Mouse (Mus musculus): ENCODE measurements around the gene Babam1. TPM values are rescaled to one million over a fixed set of nuclear protein-coding genes. Genes with fewer than 3 reads are reported as not detected.
A peak's percentile ranks its signal among the peaks of the same experiment; 100 is the strongest.

The Babam1 gene
- polyA plus RNA-seq, 1 experiment from 2014 or later = 108 TPM

DNA sequence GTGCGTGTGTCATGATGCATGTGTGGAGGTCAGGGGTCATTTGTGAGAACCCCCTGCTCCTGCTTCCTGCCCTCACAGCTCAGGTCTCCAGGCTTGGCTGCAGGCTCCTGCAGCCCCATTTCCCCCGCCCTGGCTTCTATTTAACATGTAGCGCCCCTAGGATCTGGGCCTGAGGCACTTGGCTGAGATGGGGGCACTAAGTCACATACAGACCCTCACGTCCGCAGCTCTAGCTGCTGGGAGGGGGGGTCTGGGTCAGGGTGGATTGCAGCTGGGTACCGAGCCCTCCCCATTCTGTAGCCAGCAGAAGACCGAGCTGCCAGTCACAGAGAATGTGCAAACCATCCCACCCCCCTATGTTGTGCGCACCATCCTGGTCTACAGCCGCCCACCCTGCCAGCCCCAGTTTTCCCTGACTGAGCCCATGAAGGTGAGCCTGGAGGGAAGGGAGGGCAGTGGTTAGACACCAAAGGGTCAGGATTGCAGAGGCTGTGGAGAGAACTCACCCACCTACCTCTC lies 5.8 kb downstream of the Babam1 start:
- Histone ChIP-seq H3K4me3 (ENCODE audit: low read length) (no peak overlapping the region), H3K27ac (ENCODE audit: low read length) (no peak overlapping the region), H3K4me1 (replicated peaks; ENCODE audit: control insufficient read depth, insufficient read depth, low read length) (peaks cover 16% of the 10 kb centered on the region), H3K36me3 (ENCODE audit: control insufficient read depth, insufficient read depth, low read length) (peaks cover 11% of the 10 kb centered on the region), H3K9ac (ENCODE audit: low read length) (no peak overlapping the region), H3K4me2 (ENCODE audit: low read depth, low read length) (no peak overlapping the region), H3K9me3 (ENCODE audit: control insufficient read depth, low read length) (no peaks in the 10 kb centered on the region), H3K27me3 (ENCODE audit: control insufficient read depth, insufficient read depth, low read depth, low read length) (no peaks in the 10 kb centered on the region)
- WGBS = 86% methylated on average over 9 of the region's 9 CpGs
- no peak for ATAC-seq (ENCODE audit: low read depth)

DNA sequence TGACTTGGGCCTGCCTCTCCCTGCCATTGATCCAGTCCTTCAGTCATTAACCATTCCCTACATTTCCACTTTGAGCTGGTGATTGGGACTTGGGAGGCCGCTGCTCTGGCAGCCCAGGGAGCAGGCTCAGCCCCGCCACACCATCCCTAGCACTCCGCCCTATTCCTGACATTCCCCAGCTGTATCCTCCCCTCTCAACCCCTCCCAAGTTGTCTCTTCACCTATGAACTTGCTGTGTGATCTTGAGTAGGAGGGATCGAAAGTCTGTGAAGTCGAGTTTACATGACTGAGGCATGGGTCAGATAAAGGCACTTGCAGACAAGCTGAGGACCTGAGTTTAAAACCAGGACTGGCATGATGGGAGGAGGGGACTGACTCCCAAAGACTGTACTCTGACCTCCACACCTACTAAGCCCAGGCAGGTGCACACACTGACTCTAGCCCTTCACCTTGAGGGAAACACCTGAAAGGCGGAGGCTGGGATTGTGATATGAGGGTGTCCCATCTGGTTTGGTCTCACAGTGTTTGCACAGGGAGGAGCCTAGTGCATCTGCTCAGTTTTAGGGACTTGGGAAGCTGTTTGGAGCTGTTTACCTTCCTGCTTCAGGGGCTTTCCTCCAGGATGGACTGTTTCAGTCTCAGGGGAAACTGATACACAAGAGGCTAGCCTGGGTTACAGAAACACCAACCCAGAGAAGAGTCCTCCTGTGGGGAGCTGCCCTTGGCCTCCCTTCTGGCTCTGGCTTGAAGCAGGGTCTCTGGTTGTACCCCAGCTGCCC lies 6.6 kb downstream of the Babam1 start:
- WGBS = 47% methylated on average over 6 of the region's 6 CpGs
- Histone ChIP-seq H3K4me1 (replicated peaks; ENCODE audit: control insufficient read depth, insufficient read depth, low read length) (peaks cover 12% of the 10 kb centered on the region), H3K4me3 (ENCODE audit: low read length) (no peak overlapping the region), H3K9me3 (ENCODE audit: control insufficient read depth, low read length) (no peaks in the 10 kb centered on the region), H3K36me3 (ENCODE audit: control insufficient read depth, insufficient read depth, low read length) (peaks cover 14% of the 10 kb centered on the region), H3K27me3 (ENCODE audit: control insufficient read depth, insufficient read depth, low read depth, low read length) (no peaks in the 10 kb centered on the region), H3K4me2 (ENCODE audit: low read depth, low read length) (no peak overlapping the region), H3K27ac (ENCODE audit: low read length) (no peak overlapping the region), H3K9ac (ENCODE audit: low read length) (no peak overlapping the region)
- no peak for ATAC-seq (ENCODE audit: low read depth)

DNA sequence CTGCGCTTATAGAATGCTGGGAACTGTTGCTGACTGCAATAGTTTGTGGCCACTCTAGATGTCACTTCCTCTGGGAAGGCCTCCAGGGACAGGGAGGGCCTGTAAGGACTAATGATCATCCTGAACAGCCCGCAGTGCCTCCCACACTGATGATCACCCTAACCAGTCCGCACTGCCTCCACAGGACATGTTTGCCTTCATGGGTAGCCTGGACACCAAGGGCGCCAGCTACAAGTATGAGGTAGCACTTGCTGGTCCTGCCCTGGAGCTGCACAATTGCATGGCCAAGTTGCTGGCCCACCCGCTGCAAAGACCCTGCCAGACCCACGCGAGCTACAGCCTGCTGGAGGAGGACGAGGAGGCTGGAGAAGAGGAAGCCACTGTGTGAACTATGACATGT lies 7.3 kb downstream of the Babam1 start:
- no peak overlapping the region for H3K27ac ChIP-seq (ENCODE audit: low read length)
- peaks cover 15% of the 10 kb centered on the region for H3K36me3 ChIP-seq (ENCODE audit: control insufficient read depth, insufficient read depth, low read length)
- WGBS = 86% methylated on average over 8 of the region's 8 CpGs
- no peak overlapping the region for H3K4me3 ChIP-seq (ENCODE audit: low read length)
- no peak for ATAC-seq (ENCODE audit: low read depth)
- H3K9me3 ChIP-seq (ENCODE audit: control insufficient read depth, low read length) = no peaks in the 10 kb centered on the region
- peaks cover 12% of the 10 kb centered on the region for H3K4me1 ChIP-seq (replicated peaks; ENCODE audit: control insufficient read depth, insufficient read depth, low read length)
- H3K27me3 ChIP-seq (ENCODE audit: control insufficient read depth, insufficient read depth, low read depth, low read length) = no peaks in the 10 kb centered on the region
- H3K4me2 ChIP-seq (ENCODE audit: low read depth, low read length) = no peak overlapping the region
- H3K9ac ChIP-seq (ENCODE audit: low read length) = no peak overlapping the region

DNA sequence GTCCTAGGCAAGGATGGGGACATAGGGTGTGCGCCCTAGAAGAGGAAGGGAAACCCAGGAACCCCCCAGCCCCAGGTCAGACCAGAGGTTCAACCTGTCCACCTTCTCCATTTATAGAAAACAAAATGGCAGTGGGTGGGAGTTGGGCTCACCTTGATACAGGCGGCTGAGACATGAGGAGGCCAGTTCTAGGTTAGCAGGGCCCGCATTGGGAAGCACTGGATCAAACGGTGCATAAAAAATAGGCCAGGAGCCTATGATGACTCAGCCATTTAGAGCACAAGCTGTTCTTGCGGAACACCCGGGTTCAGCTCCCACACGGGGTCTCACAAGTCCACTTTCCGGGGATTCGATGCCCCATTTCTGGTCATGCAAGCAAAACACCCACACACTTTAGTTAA lies 8.3 kb downstream of the Babam1 start:
- Histone ChIP-seq H3K27me3 (ENCODE audit: control insufficient read depth, insufficient read depth, low read depth, low read length) (no peaks in the 10 kb centered on the region), H3K4me1 (replicated peaks; ENCODE audit: control insufficient read depth, insufficient read depth, low read length) (peaks cover 12% of the 10 kb centered on the region), H3K9ac (ENCODE audit: low read length) (no peak overlapping the region), H3K4me3 (ENCODE audit: low read length) (no peak overlapping the region), H3K27ac (ENCODE audit: low read length) (no peak overlapping the region), H3K9me3 (ENCODE audit: control insufficient read depth, low read length) (no peaks in the 10 kb centered on the region), H3K36me3 (ENCODE audit: control insufficient read depth, insufficient read depth, low read length) (peaks cover 13% of the 10 kb centered on the region), H3K4me2 (ENCODE audit: low read depth, low read length) (no peak overlapping the region; the same call in 1 of the 2 replicates)
- ATAC-seq (ENCODE audit: low read depth) = no peak
- 86% methylated on average over 9 of the region's 9 CpGs for WGBS

DNA sequence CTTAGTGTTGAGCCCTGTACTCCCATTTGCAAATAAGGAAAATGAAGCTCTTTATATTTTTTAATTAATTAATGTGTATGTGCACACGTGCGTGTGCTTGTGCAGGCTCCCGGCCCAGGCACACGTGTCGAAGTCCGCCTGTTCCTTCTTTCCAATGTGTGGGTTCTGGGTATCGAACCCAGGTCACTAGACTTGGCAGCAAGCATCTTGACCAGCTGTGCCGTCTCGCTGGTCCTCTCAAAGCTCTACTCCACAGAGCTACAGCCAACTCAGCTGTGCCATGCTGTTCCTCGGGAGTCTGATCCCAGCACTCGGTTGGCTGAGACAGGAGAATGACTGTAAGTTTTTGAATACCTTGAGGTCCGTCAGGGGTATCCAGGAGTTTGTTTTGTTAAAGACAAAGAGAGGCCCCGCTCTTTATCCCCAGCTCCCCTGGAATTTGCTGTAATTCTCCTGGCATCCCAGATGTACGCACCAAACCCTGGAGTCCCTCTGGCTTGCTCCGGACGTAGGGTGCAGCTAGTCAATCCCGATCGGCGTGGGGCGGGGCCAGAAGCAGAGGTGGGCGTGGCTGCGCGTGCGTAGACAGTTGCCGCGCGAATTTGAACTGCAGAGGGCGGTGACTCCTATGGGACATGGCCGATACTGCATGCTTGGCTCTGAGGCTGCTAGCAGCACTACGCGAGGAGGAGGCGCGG lies 8.9 kb downstream of the Babam1 start, which contains the start of gene Ankle1:
Gene Ankle1, plus strand, starts transcription at position 610 of the 698 bp plus-strand sequence.
- Histone ChIP-seq H3K27me3 (ENCODE audit: control insufficient read depth, insufficient read depth, low read depth, low read length) (no peaks in the 10 kb centered on the region), H3K4me1 (replicated peaks; ENCODE audit: control insufficient read depth, insufficient read depth, low read length) (peaks cover 12% of the 10 kb centered on the region), H3K4me3 (ENCODE audit: low read length) (peak within 1 kb of the TSS; percentile 66), H3K36me3 (ENCODE audit: control insufficient read depth, insufficient read depth, low read length) (peaks cover 11% of the 10 kb centered on the region), H3K27ac (ENCODE audit: low read length) (peak within 1 kb of the TSS; percentile 43; the same call in 1 of the 2 replicates), H3K9ac (ENCODE audit: low read length) (peak within 1 kb of the TSS; percentile 76), H3K9me3 (ENCODE audit: control insufficient read depth, low read length) (no peaks in the 10 kb centered on the region), H3K4me2 (ENCODE audit: low read depth, low read length) (peak within 1 kb of the TSS; percentile 80)
- peak; percentile 93 for ATAC-seq (ENCODE audit: low read depth)
- WGBS = 14% methylated on average over 33 of the region's 33 CpGs

- Histone ChIP-seq H3K27me3 (ENCODE audit: control insufficient read depth, insufficient read depth, low read depth, low read length) (no peaks in the 10 kb centered on the region), H3K4me3 (ENCODE audit: low read length) (peak overlapping the region; percentile 66), H3K4me2 (ENCODE audit: low read depth, low read length) (peak overlapping the region; percentile 80), H3K4me1 (replicated peaks; ENCODE audit: control insufficient read depth, insufficient read depth, low read length) (peaks cover 12% of the 10 kb centered on the region), H3K36me3 (ENCODE audit: control insufficient read depth, insufficient read depth, low read length) (peaks cover 11% of the 10 kb centered on the region), H3K9ac (ENCODE audit: low read length) (peak overlapping the region; percentile 76), H3K9me3 (ENCODE audit: control insufficient read depth, low read length) (no peaks in the 10 kb centered on the region), H3K27ac (ENCODE audit: low read length) (0 out of 2 replicates have a peak overlapping the region, but pooled peaks have one; percentile 2)
- under 1% methylated on average over 55 of the region's 55 CpGs for WGBS
- ATAC-seq (ENCODE audit: low read depth) = peak; percentile 81
These were observed 9.7 kb downstream of the Babam1 start for GRCm38 (mm10) chr8:71406099-71407015.

DNA sequence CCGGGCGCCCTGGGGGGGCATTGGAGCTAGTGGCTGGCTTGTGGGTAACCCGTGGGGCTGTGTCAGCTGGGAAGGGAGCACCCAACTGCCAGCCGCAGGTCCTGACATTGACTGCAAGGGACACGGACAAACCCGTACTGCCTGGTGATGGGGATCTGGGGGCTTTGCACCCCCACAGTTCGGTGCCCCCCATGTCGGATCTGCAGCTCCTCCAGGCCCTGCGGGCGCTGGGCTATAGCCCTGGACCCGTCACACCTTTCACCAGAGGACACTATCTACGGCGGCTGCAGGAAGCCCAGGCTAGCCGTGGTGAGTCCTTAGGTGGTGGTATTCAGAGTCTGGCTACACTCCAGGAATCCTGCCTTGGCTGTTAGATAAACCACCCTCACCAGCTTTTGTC lies 10.8 kb downstream of the Babam1 start:
- H3K4me3 ChIP-seq (ENCODE audit: low read length) = no peak overlapping the region; the same call in 1 of the 2 replicates
- H3K4me1 ChIP-seq (replicated peaks; ENCODE audit: control insufficient read depth, insufficient read depth, low read length) = peaks cover 12% of the 10 kb centered on the region
- no peak overlapping the region for H3K4me2 ChIP-seq (ENCODE audit: low read depth, low read length)
- no peak overlapping the region for H3K27ac ChIP-seq (ENCODE audit: low read length)
- H3K36me3 ChIP-seq (ENCODE audit: control insufficient read depth, insufficient read depth, low read length) = peaks cover 11% of the 10 kb centered on the region
- no peaks in the 10 kb centered on the region for H3K27me3 ChIP-seq (ENCODE audit: control insufficient read depth, insufficient read depth, low read depth, low read length)
- WGBS = 88% methylated on average over 14 of the region's 14 CpGs
- H3K9ac ChIP-seq (ENCODE audit: low read length) = no peak overlapping the region
- H3K9me3 ChIP-seq (ENCODE audit: control insufficient read depth, low read length) = no peaks in the 10 kb centered on the region
- ATAC-seq (ENCODE audit: low read depth) = no peak

- no peaks in the 10 kb centered on the region for H3K27me3 ChIP-seq (ENCODE audit: control insufficient read depth, insufficient read depth, low read depth, low read length)
- peaks cover 12% of the 10 kb centered on the region for H3K4me1 ChIP-seq (replicated peaks; ENCODE audit: control insufficient read depth, insufficient read depth, low read length)
- H3K27ac ChIP-seq (ENCODE audit: low read length) = no peak overlapping the region
- no peak overlapping the region for H3K9ac ChIP-seq (ENCODE audit: low read length)
- no peak overlapping the region for H3K4me2 ChIP-seq (ENCODE audit: low read depth, low read length)
- no peak for ATAC-seq (ENCODE audit: low read depth)
- no peak overlapping the region for H3K4me3 ChIP-seq (ENCODE audit: low read length)
- H3K36me3 ChIP-seq (ENCODE audit: control insufficient read depth, insufficient read depth, low read length) = peaks cover 11% of the 10 kb centered on the region
- no peaks in the 10 kb centered on the region for H3K9me3 ChIP-seq (ENCODE audit: control insufficient read depth, low read length)
- 90% methylated on average over 4 of the region's 4 CpGs for WGBS
These were observed 11.6 kb downstream of the Babam1 start for GRCm38 (mm10) chr8:71408231-71408630.
